Mouse (Mus musculus): ENCODE measurements at regions not wholly inside any gene's neighbourhood (a gene's known extent, or its start where the extent isn't known, plus 50 kb on each side); places are given as distances from the start of the nearest gene placed in this dataset.
A peak's percentile ranks its signal among the peaks of the same experiment; 100 is the strongest.

DNA sequence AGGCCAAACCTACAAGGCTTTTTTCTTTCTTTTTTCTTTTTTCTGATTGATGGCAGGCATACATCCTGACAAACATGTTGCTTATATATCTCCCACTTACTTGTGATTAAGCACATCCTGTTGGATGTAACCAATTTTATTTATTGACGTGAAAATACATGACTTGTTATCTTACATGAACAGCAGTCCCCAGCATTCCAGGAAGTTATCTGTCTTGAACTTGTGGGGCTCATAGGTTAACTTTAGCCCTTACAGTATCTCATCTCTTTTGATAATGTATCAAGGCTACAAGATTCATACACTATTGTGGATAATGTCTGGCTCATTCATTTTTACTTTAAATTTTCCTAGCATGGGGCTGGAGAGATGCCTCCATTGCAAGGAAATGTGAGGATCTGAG is 852.0 kb upstream of the Agtr1b start:
- Histone ChIP-seq H3K36me3 (no peaks in the 10 kb centered on the region), H3K27ac (no peak overlapping the region), H3K9me3 (no peaks in the 10 kb centered on the region), H3K4me1 (no peaks in the 10 kb centered on the region), H3K4me3 (no peak overlapping the region), H3K27me3 (ENCODE audit: insufficient read depth, poor library complexity, severe bottlenecking) (no peaks in the 10 kb centered on the region)
- DNase-seq (ENCODE audit: low spot score), result no peak
- 43% methylated on average over 1 of the region's 1 CpGs for WGBS

DNA sequence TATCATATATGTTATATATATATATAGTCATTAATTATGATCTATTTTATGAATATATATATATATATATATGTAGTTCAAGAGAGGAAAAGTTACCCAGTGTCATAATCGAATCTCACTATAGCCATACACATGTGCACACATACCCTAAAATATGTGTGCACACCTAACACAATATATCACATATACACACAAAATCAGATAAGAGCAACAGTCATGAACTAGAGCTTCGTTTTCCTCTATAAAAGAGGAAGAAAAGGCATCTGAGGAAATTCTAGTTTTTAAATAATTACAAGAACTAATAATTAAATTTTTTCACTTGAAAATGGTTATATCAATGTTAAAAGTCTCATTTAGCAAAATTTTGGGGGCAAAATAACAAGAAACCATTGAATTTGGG is 835.3 kb upstream of the Tbl1xr1 start:
- no peak for DNase-seq (ENCODE audit: low spot score)
- H3K9me3 ChIP-seq, result no peaks in the 10 kb centered on the region
- H3K4me3 ChIP-seq, result no peak overlapping the region
- H3K27ac ChIP-seq, result no peak overlapping the region
- no peaks in the 10 kb centered on the region for H3K36me3 ChIP-seq
- no peaks in the 10 kb centered on the region for H3K27me3 ChIP-seq (ENCODE audit: insufficient read depth, poor library complexity, severe bottlenecking)
- WGBS, result 69% methylated on average over 2 of the region's 2 CpGs
- no peaks in the 10 kb centered on the region for H3K4me1 ChIP-seq

- no peaks in the 10 kb centered on the region for H3K27me3 ChIP-seq (ENCODE audit: insufficient read depth, poor library complexity, severe bottlenecking)
- H3K27ac ChIP-seq, result no peak overlapping the region
- no peak for DNase-seq (ENCODE audit: low spot score)
- H3K4me1 ChIP-seq, result no peaks in the 10 kb centered on the region
- WGBS, result 97% methylated on average over 1 of the region's 1 CpGs
- H3K4me3 ChIP-seq, result no peak overlapping the region
- no peaks in the 10 kb centered on the region for H3K36me3 ChIP-seq
- H3K9me3 ChIP-seq, result no peaks in the 10 kb centered on the region
These were observed 820.2 kb upstream of the Tbl1xr1 start for GRCm38 (mm10) chr3:21256129-21256760.

DNA sequence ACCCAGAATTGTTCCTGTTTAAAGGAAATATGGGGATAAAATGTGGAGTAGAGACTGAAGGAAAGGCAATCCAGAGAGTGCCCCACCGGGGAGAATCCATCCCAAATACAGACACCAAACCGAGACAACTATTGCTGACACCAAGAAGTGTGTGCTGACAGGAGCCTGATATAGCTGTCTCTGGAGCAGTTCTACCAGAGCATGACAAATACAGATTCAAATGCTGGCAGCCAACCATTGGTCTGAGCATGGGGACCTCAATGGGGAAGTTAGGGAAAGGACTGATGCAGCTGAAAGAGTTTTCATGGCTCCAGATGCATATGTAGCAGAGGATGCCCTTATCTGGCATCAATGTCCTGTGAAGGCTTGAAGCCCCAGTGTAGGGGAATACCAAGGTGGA is 813.1 kb upstream of the Tbl1xr1 start:
- peak; percentile 82 for DNase-seq (ENCODE audit: low spot score)
- Histone ChIP-seq H3K4me3 (no peak overlapping the region), H3K27me3 (ENCODE audit: insufficient read depth, poor library complexity, severe bottlenecking) (no peaks in the 10 kb centered on the region), H3K27ac (no peak overlapping the region), H3K4me1 (peaks cover 14% of the 10 kb centered on the region; the same call in 1 of the 2 replicates), H3K36me3 (no peaks in the 10 kb centered on the region), H3K9me3 (no peaks in the 10 kb centered on the region)
- WGBS, result 40% methylated on average over 2 of the region's 2 CpGs

DNA sequence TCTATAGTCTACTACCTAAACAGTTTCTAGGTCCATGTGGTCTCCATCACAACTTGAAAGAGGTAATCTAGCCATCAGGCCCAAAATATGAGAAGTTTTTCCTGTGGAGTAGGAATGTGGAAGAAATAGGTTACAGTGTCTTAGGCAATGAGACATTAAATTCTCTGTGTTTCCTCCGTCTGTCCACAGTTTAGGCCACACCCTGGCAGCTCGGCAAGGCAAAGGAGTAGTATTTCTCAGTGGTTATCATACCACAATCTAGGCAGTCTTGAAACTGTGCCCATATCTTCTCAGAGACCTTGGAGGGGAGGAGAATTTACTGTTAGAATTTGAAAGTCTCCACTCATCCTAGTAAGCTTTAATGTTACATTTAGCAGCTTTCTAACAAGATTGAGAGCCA is 811.0 kb upstream of the Tbl1xr1 start:
- no peak for DNase-seq (ENCODE audit: low spot score)
- no peak overlapping the region for H3K27ac ChIP-seq
- H3K27me3 ChIP-seq (ENCODE audit: insufficient read depth, poor library complexity, severe bottlenecking), result no peaks in the 10 kb centered on the region
- H3K4me3 ChIP-seq, result no peak overlapping the region
- WGBS, result 75% methylated on average over 2 of the region's 2 CpGs
- H3K36me3 ChIP-seq, result no peaks in the 10 kb centered on the region
- no peaks in the 10 kb centered on the region for H3K9me3 ChIP-seq
- H3K4me1 ChIP-seq, result peaks cover 17% of the 10 kb centered on the region; the same call in 1 of the 2 replicates

DNA sequence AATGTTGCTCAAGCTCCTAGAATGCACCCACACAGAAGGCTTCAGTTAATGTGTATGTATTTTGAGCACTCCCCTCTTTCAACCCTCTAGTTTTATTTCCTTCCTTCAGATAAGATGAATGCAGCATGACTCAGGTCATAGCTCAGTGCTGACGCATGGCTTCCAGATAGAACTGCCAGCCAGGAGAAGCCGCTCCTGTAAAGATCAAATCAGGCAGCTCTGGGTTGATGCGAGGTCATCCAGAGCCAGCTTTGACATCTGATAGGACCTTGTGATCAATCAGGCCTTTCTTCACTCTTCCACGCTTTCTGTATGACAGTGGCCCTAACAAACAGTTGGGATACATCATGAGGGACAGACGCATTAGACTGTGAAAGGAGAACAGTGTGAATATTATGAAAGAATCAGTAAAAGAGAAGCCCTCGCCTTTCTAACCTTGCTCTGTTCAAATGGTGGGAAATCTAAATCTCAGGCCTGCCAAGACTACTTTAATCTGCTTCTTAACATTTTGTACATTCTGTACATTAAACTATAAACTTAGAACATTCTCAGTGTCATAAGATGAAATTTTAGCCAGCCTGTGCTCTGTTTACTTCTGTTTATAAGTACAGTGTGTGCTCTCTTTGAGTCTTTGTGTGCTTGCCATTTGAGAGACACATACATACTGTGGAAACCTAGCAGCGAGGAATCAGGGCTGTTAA is 807.9 kb upstream of the Tbl1xr1 start:
- WGBS, result 39% methylated on average over 7 of the region's 7 CpGs
- Histone ChIP-seq H3K4me3 (no peak overlapping the region), H3K27ac (peak overlapping the region; percentile 24; the same call in 1 of the 2 replicates), H3K4me1 (peaks cover 9% of the 10 kb centered on the region; the same call in 1 of the 2 replicates), H3K36me3 (no peaks in the 10 kb centered on the region), H3K27me3 (ENCODE audit: insufficient read depth, poor library complexity, severe bottlenecking) (no peaks in the 10 kb centered on the region), H3K9me3 (no peaks in the 10 kb centered on the region)
- no peak for DNase-seq (ENCODE audit: low spot score)

DNA sequence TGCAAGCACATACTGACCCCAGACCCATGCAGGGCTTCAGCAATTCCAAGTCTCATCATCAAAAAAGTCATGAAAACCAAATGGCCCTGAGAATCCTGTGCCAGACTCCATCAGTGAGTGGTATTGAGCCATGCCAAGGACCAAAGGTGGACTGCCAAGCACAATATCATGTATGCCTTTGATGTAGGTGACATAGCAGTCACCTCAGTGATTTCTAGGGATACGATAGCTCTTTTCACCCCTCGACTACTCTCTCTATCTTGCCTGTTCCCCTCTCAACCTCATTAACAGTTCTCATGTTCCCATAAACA is 807.4 kb upstream of the Tbl1xr1 start:
- Histone ChIP-seq H3K27ac (no peak overlapping the region), H3K4me1 (peaks cover 7% of the 10 kb centered on the region; the same call in 1 of the 2 replicates), H3K36me3 (no peaks in the 10 kb centered on the region), H3K27me3 (ENCODE audit: insufficient read depth, poor library complexity, severe bottlenecking) (no peaks in the 10 kb centered on the region), H3K9me3 (no peaks in the 10 kb centered on the region), H3K4me3 (no peak overlapping the region)
- 82% methylated on average over 2 of the region's 2 CpGs for WGBS
- DNase-seq (ENCODE audit: low spot score), result no peak

- H3K36me3 ChIP-seq, result no peaks in the 10 kb centered on the region
- 86% methylated on average over 3 of the region's 3 CpGs for WGBS
- no peaks in the 10 kb centered on the region for H3K9me3 ChIP-seq
- no peak for DNase-seq (ENCODE audit: low spot score)
- H3K27me3 ChIP-seq (ENCODE audit: insufficient read depth, poor library complexity, severe bottlenecking), result no peaks in the 10 kb centered on the region
- H3K4me1 ChIP-seq, result peaks cover 7% of the 10 kb centered on the region; the same call in 1 of the 2 replicates
- H3K27ac ChIP-seq, result no peak overlapping the region
- H3K4me3 ChIP-seq, result no peak overlapping the region
These were observed 805.7 kb upstream of the Tbl1xr1 start for GRCm38 (mm10) chr3:21270788-21271187.

DNA sequence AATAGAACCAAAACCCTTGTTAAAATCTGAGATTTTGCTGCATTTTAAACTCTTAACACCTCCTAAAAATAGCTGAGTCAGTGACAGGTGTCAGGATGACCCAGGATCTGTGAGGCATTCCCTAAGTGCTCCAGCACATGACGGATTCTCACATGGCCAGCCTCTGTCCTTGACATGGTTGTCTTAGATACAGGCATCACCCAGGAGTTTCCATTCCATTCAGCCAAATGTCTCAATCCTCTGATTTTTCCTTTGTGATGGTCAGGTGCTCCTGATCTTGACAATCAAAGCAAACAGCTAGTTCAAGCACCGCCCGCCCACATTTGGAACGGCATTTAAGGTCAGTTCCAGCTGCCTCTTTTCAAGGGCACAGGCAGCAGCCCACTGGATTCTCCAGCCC is 804.2 kb upstream of the Tbl1xr1 start:
- peaks cover 7% of the 10 kb centered on the region; the same call in 1 of the 2 replicates for H3K4me1 ChIP-seq
- DNase-seq (ENCODE audit: low spot score), result no peak
- H3K4me3 ChIP-seq, result no peak overlapping the region
- no peaks in the 10 kb centered on the region for H3K9me3 ChIP-seq
- 67% methylated on average over 4 of the region's 4 CpGs for WGBS
- H3K36me3 ChIP-seq, result no peaks in the 10 kb centered on the region
- H3K27ac ChIP-seq, result peak overlapping the region; percentile 67
- H3K27me3 ChIP-seq (ENCODE audit: insufficient read depth, poor library complexity, severe bottlenecking), result no peaks in the 10 kb centered on the region

- WGBS, result 89% methylated on average over 1 of the region's 1 CpGs
- H3K9me3 ChIP-seq, result no peaks in the 10 kb centered on the region
- no peaks in the 10 kb centered on the region for H3K27me3 ChIP-seq (ENCODE audit: insufficient read depth, poor library complexity, severe bottlenecking)
- H3K4me1 ChIP-seq, result no peaks in the 10 kb centered on the region
- H3K36me3 ChIP-seq, result no peaks in the 10 kb centered on the region
- no peak for DNase-seq (ENCODE audit: low spot score)
- no peak overlapping the region for H3K27ac ChIP-seq
- no peak overlapping the region for H3K4me3 ChIP-seq
These were observed 783.7 kb upstream of the Tbl1xr1 start for GRCm38 (mm10) chr3:21292774-21293173.

DNA sequence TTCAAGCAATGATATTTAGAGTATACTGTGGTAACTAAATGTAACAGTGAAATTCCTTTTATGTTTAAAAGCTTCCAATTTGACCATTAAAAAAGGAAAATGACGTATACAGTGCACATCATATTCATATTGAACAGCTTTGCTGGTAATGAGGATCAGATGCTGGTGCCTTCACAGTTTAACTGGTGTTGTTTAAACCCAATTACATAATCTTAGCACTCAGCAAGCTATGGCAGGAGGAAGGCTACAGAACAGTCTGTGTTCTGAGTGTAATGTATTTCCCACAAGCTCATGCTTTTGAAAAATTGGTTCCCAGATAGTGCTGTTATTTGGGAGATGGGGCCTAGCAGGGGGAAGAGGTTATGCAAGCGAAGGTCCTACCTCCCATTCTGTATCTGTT is 783.1 kb upstream of the Tbl1xr1 start:
- no peak overlapping the region for H3K4me3 ChIP-seq
- no peaks in the 10 kb centered on the region for H3K4me1 ChIP-seq
- WGBS, result 80% methylated on average over 2 of the region's 2 CpGs
- no peak for DNase-seq (ENCODE audit: low spot score)
- no peaks in the 10 kb centered on the region for H3K9me3 ChIP-seq
- H3K27ac ChIP-seq, result no peak overlapping the region
- no peaks in the 10 kb centered on the region for H3K27me3 ChIP-seq (ENCODE audit: insufficient read depth, poor library complexity, severe bottlenecking)
- H3K36me3 ChIP-seq, result no peaks in the 10 kb centered on the region

DNA sequence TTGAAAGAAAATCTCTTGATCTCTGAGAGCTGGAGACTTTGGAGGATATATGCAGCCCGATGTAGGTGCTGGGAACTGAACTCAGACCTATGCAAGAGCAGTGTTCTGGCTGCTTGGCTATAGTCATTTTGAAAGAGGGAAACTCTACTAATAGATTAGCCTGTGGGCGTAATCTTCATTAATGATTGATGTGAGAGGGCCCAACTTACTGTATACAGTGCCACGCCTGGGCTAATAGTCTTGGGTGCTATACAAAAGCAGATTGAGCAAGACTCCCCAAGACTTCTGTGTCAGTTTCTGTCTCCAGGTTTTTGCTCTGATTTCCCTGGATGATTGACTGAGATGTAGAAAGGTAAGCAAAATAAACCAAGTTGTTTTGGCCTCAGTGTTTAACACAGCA is 781.7 kb upstream of the Tbl1xr1 start:
- H3K36me3 ChIP-seq, result no peaks in the 10 kb centered on the region
- H3K4me3 ChIP-seq, result no peak overlapping the region
- H3K9me3 ChIP-seq, result no peaks in the 10 kb centered on the region
- H3K27ac ChIP-seq, result no peak overlapping the region
- WGBS, result 84% methylated on average over 3 of the region's 3 CpGs
- no peak for DNase-seq (ENCODE audit: low spot score)
- H3K27me3 ChIP-seq (ENCODE audit: insufficient read depth, poor library complexity, severe bottlenecking), result no peaks in the 10 kb centered on the region
- H3K4me1 ChIP-seq, result no peaks in the 10 kb centered on the region

GRCm38 (mm10) chr3:21296581-21297110 is 779.8 kb upstream of the Tbl1xr1 start:
- WGBS, result 50% methylated on average over 1 of the region's 1 CpGs
- no peaks in the 10 kb centered on the region for H3K9me3 ChIP-seq
- no peak overlapping the region for H3K4me3 ChIP-seq
- DNase-seq (ENCODE audit: low spot score), result no peak
- H3K27me3 ChIP-seq (ENCODE audit: insufficient read depth, poor library complexity, severe bottlenecking), result no peaks in the 10 kb centered on the region
- H3K4me1 ChIP-seq, result no peaks in the 10 kb centered on the region
- H3K36me3 ChIP-seq, result no peaks in the 10 kb centered on the region
- H3K27ac ChIP-seq, result no peak overlapping the region

Measured in heart, embryonic 10.5 days (tissue).